Mouse (Mus musculus): Measurements from ENCODE around the gene Bax.
"Not testable (repeated sequence)": the region's sequence is repeated elsewhere in the genome, so short reads cannot be mapped to it uniquely, and the experiment has no call there.

Gene Bax

GRCm38 (mm10) chr7:45466283-45467089, at the start of gene Bax:
TSS of gene Bax (minus strand) at chr7:45466898.
- DNase-seq (ENCODE audit: low spot score in 2 of 2): peak; percentile 93

GRCm38 (mm10) chr7:45515436-45515835, 48.7 kb upstream of the Bax start:
- DNase-seq (ENCODE audit: low spot score in 2 of 2): no peak

- no peak for DNase-seq (ENCODE audit: low spot score in 2 of 2)
Measured at GRCm38 (mm10) chr7:45514411-45514810, 47.7 kb upstream of the Bax start.

GRCm38 (mm10) chr7:45509912-45510787, 43.5 kb upstream of the Bax start, which contains the start of gene Nucb1:
TSS of gene Nucb1 (minus strand) at chr7:45510406.
- DNase-seq (ENCODE audit: low spot score in 2 of 2): peak; percentile 81 to 86

- no peak for DNase-seq (ENCODE audit: low spot score in 2 of 2)
Measured at GRCm38 (mm10) chr7:45509181-45509882, 42.6 kb upstream of the Bax start.

- no peak for DNase-seq (ENCODE audit: low spot score in 2 of 2)
Measured at GRCm38 (mm10) chr7:45508561-45508960, 41.9 kb upstream of the Bax start.

- DNase-seq (ENCODE audit: low spot score in 2 of 2): no peak
Measured at GRCm38 (mm10) chr7:45507583-45507982, 40.9 kb upstream of the Bax start.

- DNase-seq (ENCODE audit: low spot score in 2 of 2): no peak
Measured at GRCm38 (mm10) chr7:45498427-45498826, 31.7 kb upstream of the Bax start.

GRCm38 (mm10) chr7:45494548-45494947, 27.9 kb upstream of the Bax start:
- DNase-seq (ENCODE audit: low spot score in 2 of 2): no peak

GRCm38 (mm10) chr7:45492951-45493350, 26.3 kb upstream of the Bax start:
- DNase-seq (ENCODE audit: low spot score in 2 of 2): no peak

GRCm38 (mm10) chr7:45492225-45492844, 25.6 kb upstream of the Bax start:
- DNase-seq (ENCODE audit: low spot score in 2 of 2): no peak

GRCm38 (mm10) chr7:45491264-45491663, 24.6 kb upstream of the Bax start:
- DNase-seq (ENCODE audit: low spot score in 2 of 2): no peak

- peak in 1 of 2 experiments; percentile 20 for DNase-seq (ENCODE audit: low spot score in 2 of 2)
Measured at GRCm38 (mm10) chr7:45490822-45491221, 24.1 kb upstream of the Bax start.

GRCm38 (mm10) chr7:45489578-45489977, 22.9 kb upstream of the Bax start:
- DNase-seq (ENCODE audit: low spot score in 2 of 2): no peak

- no peak for DNase-seq (ENCODE audit: low spot score in 2 of 2)
Measured at GRCm38 (mm10) chr7:45488293-45489204, 21.9 kb upstream of the Bax start, which contains the start of gene Dhdh. TSS of gene Dhdh (minus strand) at chr7:45488805.

GRCm38 (mm10) chr7:45487861-45488292, 21.2 kb upstream of the Bax start:
- no peak for DNase-seq (ENCODE audit: low spot score in 2 of 2)

- DNase-seq (ENCODE audit: low spot score in 2 of 2): no peak
Measured at GRCm38 (mm10) chr7:45486761-45487415, 20.2 kb upstream of the Bax start, which contains the start of gene Gm45808. TSS of gene Gm45808 (minus strand) at chr7:45486811.

GRCm38 (mm10) chr7:45486158-45486557, 19.5 kb upstream of the Bax start:
- DNase-seq (ENCODE audit: low spot score in 2 of 2): no peak

GRCm38 (mm10) chr7:45484985-45485384, 18.3 kb upstream of the Bax start:
- DNase-seq (ENCODE audit: low spot score in 2 of 2): not testable (repeated sequence)

GRCm38 (mm10) chr7:45482166-45482565, 15.5 kb upstream of the Bax start:
- no peak for DNase-seq (ENCODE audit: low spot score in 2 of 2)

Data from right cerebral cortex, postnatal 36 days (tissue).